Mouse (Mus musculus): ENCODE measurements at regions not wholly inside any gene's neighbourhood (a gene's known extent, or its start where the extent isn't known, plus 50 kb on each side); places are given as distances from the start of the nearest gene placed in this dataset.
"Not testable (repeated sequence)": the region's sequence is repeated elsewhere in the genome, so short reads cannot be mapped to it uniquely, and the experiment has no call there.

GRCm38 (mm10) chr1:112486046-112486445 lies 621.3 kb upstream of the Dsel start:
- not testable (repeated sequence) for H3K36me3 ChIP-seq (replicated peaks); ATAC-seq (ENCODE audit: extremely low read depth, insufficient number of reproducible peaks, low FRiP score, poor library complexity, severe bottlenecking); H3K9me3 ChIP-seq (replicated peaks); DNase-seq (ENCODE audit: low spot score); H3K4me1 ChIP-seq (ENCODE audit: insufficient read depth, low read depth, low read length); H3K4me3 ChIP-seq (ENCODE audit: low read depth, low read length); H3K27me3 ChIP-seq (ENCODE audit: insufficient read depth, low read length)

- DNase-seq (ENCODE audit: low spot score) (no peak), ATAC-seq (ENCODE audit: extremely low read depth, insufficient number of reproducible peaks, low FRiP score, poor library complexity, severe bottlenecking) (no peak)
- Histone ChIP-seq H3K4me1 (ENCODE audit: insufficient read depth, low read depth, low read length) (no peaks in the 10 kb centered on the region), H3K36me3 (replicated peaks) (no peaks in the 10 kb centered on the region), H3K4me3 (ENCODE audit: low read depth, low read length) (no peak overlapping the region), H3K9me3 (replicated peaks) (peaks cover 10% of the 10 kb centered on the region), H3K27me3 (ENCODE audit: insufficient read depth, low read length) (no peaks in the 10 kb centered on the region)
- TF ChIP-seq GATA1 (IDR thresholded peaks at IDR 0.05; ENCODE audit: borderline replicate concordance, low read length) (no peak), GATA2 (IDR thresholded peaks at IDR 0.05; ENCODE audit: borderline replicate concordance, low read depth, low read length) (no peak), POLR2AphosphoS5 (IDR thresholded peaks at IDR 0.05; ENCODE audit: insufficient replicate concordance, low read depth, low read length) (no peak)
Observed at GRCm38 (mm10) chr1:112456047-112456446, 591.3 kb upstream of the Dsel start.

DNA sequence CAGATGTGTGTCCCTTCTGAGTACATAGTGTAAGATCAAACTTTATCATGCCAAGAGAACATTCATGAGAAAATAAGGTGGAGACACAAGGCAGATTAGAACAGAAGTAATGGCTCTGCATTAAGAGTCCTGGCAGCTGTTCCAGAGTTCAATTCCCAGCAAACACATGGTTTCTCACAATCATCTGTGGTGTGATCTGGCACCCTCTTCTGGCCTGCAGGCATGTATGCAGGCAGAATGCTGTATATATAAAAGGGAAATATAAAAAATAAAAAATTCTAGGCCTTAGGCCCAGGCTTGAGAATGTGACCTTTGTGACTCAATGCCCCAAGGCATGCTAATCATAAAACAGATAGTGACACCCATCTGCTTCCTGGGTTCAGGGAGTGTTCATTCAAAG lies 587.7 kb upstream of the Dsel start:
- H3K4me3 ChIP-seq (ENCODE audit: low read depth, low read length), result no peak overlapping the region
- H3K9me3 ChIP-seq (replicated peaks), result peaks cover 12% of the 10 kb centered on the region
- no peaks in the 10 kb centered on the region for H3K4me1 ChIP-seq (ENCODE audit: insufficient read depth, low read depth, low read length)
- ATAC-seq (ENCODE audit: extremely low read depth, insufficient number of reproducible peaks, low FRiP score, poor library complexity, severe bottlenecking) (no peak), DNase-seq (ENCODE audit: low spot score) (no peak)
- no peaks in the 10 kb centered on the region for H3K36me3 ChIP-seq (replicated peaks)
- TF ChIP-seq POLR2AphosphoS5 (IDR thresholded peaks at IDR 0.05; ENCODE audit: insufficient replicate concordance, low read depth, low read length), result no peak
- no peak for TF ChIP-seq TAL1 (conservative IDR thresholded peaks at IDR 0.05; ENCODE audit: low read depth, low read length)
- no peak for TF ChIP-seq CTCF (IDR thresholded peaks at IDR 0.05; ENCODE audit: low read depth, low read length)
- TF ChIP-seq GATA2 (IDR thresholded peaks at IDR 0.05; ENCODE audit: borderline replicate concordance, low read depth, low read length), result no peak
- no peak for TF ChIP-seq GATA1 (IDR thresholded peaks at IDR 0.05; ENCODE audit: borderline replicate concordance, low read length)
- H3K27me3 ChIP-seq (ENCODE audit: insufficient read depth, low read length), result no peaks in the 10 kb centered on the region

DNA sequence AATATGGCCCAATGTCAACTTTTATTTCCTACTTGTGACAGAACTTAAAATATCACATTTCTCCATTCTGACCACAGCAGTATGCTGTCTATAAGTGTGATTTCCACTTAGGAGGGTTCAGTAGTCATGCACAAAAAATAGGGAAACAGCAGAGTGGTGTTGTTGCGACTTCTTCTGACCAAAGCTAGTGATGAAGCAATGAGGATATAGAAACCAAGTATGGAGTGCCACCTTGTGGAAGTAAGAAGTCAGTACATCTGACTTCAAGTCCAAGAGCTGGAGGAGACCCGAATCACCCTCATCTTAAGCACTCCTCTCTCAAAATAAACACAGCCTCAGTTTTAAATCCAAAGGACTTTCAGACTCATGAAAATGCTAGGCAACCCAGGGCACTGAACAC lies 586.9 kb upstream of the Dsel start:
- no peak for DNase-seq (ENCODE audit: low spot score)
- no peaks in the 10 kb centered on the region for H3K4me1 ChIP-seq (ENCODE audit: insufficient read depth, low read depth, low read length)
- 0 out of 2 replicates have a peak, but pooled peaks have one; percentile 11 for TF ChIP-seq CTCF (IDR thresholded peaks at IDR 0.05; ENCODE audit: low read depth, low read length)
- no peak for TF ChIP-seq GATA1 (IDR thresholded peaks at IDR 0.05; ENCODE audit: borderline replicate concordance, low read length)
- TF ChIP-seq POLR2AphosphoS5 (IDR thresholded peaks at IDR 0.05; ENCODE audit: insufficient replicate concordance, low read depth, low read length), result no peak
- TF ChIP-seq GATA2 (IDR thresholded peaks at IDR 0.05; ENCODE audit: borderline replicate concordance, low read depth, low read length), result no peak
- no peaks in the 10 kb centered on the region for H3K36me3 ChIP-seq (replicated peaks)
- peaks cover 9% of the 10 kb centered on the region for H3K9me3 ChIP-seq (replicated peaks)
- no peak overlapping the region for H3K4me3 ChIP-seq (ENCODE audit: low read depth, low read length)
- peak; percentile 19; the same call in 1 of the 2 replicates for ATAC-seq (ENCODE audit: extremely low read depth, insufficient number of reproducible peaks, low FRiP score, poor library complexity, severe bottlenecking)
- no peaks in the 10 kb centered on the region for H3K27me3 ChIP-seq (ENCODE audit: insufficient read depth, low read length)

GRCm38 (mm10) chr1:112439109-112439508 lies 574.4 kb upstream of the Dsel start:
- Histone ChIP-seq H3K36me3 (replicated peaks) (no peaks in the 10 kb centered on the region), H3K4me3 (ENCODE audit: low read depth, low read length) (no peak overlapping the region), H3K9me3 (replicated peaks) (no peaks in the 10 kb centered on the region), H3K4me1 (ENCODE audit: insufficient read depth, low read depth, low read length) (no peaks in the 10 kb centered on the region), H3K27me3 (ENCODE audit: insufficient read depth, low read length) (no peaks in the 10 kb centered on the region)
- no peak for DNase-seq (ENCODE audit: low spot score)
- no peak for ATAC-seq (ENCODE audit: extremely low read depth, insufficient number of reproducible peaks, low FRiP score, poor library complexity, severe bottlenecking)
- TF ChIP-seq GATA1 (IDR thresholded peaks at IDR 0.05; ENCODE audit: borderline replicate concordance, low read length) (no peak), GATA2 (IDR thresholded peaks at IDR 0.05; ENCODE audit: borderline replicate concordance, low read depth, low read length) (no peak), POLR2AphosphoS5 (IDR thresholded peaks at IDR 0.05; ENCODE audit: insufficient replicate concordance, low read depth, low read length) (no peak), TAL1 (conservative IDR thresholded peaks at IDR 0.05; ENCODE audit: low read depth, low read length) (no peak), CTCF (IDR thresholded peaks at IDR 0.05; ENCODE audit: low read depth, low read length) (no peak)

DNA sequence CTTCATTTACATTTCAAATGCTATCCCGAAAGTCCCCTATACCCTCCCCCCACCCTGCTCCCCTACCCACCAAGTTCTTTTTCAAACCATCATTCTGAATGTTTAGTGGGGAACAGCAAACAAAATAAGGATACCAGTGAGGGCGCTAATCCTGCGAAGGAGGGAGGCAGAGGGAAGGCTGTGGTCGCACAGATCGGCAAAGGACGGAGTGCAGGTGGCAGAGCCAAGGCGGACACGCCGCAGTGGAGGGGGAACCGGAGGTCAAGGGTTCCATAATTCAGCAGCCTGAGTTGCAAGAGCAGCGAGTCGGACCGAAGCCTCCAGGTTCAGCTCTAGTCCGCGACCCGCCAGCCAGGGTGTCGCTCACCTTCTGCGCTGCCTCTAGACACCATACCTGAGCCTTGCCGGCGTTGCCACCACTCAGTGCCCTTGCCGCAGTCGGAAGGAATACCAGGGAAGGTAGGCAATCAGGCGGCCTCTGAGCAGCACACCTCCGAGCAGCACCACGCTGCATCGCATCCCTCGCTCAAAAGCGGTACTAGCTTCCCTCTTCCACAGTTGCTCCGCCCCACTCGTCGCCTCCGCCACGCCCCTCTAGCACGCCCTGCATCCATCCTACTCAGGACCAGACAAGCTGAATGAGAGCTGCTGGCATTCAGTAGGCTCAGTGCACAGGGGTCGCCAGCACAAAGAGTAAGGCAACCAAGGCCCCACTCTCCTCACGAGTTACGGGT lies 551.8 kb upstream of the Dsel start:
- TF ChIP-seq CTCF (IDR thresholded peaks at IDR 0.05; ENCODE audit: low read depth, low read length) (no peak), GATA2 (IDR thresholded peaks at IDR 0.05; ENCODE audit: borderline replicate concordance, low read depth, low read length) (no peak), POLR2AphosphoS5 (IDR thresholded peaks at IDR 0.05; ENCODE audit: insufficient replicate concordance, low read depth, low read length) (no peak), GATA1 (IDR thresholded peaks at IDR 0.05; ENCODE audit: borderline replicate concordance, low read length) (no peak), TAL1 (conservative IDR thresholded peaks at IDR 0.05; ENCODE audit: low read depth, low read length) (no peak)
- Histone ChIP-seq H3K27me3 (ENCODE audit: insufficient read depth, low read length) (no peaks in the 10 kb centered on the region), H3K36me3 (replicated peaks) (no peaks in the 10 kb centered on the region), H3K4me3 (ENCODE audit: low read depth, low read length) (peak overlapping the region; percentile 5; the same call in 1 of the 2 replicates), H3K9me3 (replicated peaks) (peaks cover 7% of the 10 kb centered on the region), H3K4me1 (ENCODE audit: insufficient read depth, low read depth, low read length) (no peaks in the 10 kb centered on the region; the same call in 1 of the 2 replicates)
- DNase-seq (ENCODE audit: low spot score) (no peak), ATAC-seq (ENCODE audit: extremely low read depth, insufficient number of reproducible peaks, low FRiP score, poor library complexity, severe bottlenecking) (no peak)

Measured in G1E (cell line).